Mouse (Mus musculus) left cerebral cortex, postnatal 14 days (tissue): ENCODE measurements at regions not wholly inside any gene's neighbourhood (a gene's known extent, or its start where the extent isn't known, plus 50 kb on each side); places are given as distances from the start of the nearest gene placed in this dataset.

Experiments
- DNase-seq, 2 experiments: peaks; one replicate each; pipeline ENCODE4 v3.0.0; 2021 to 2022; ENCODE audit warnings: low spot score in 2 of 2, mixed read lengths in 1 of 2
- intact Hi-C: fragments of 180-260 bp; cut with DNase I; formaldehyde crosslinking; loops from one replicate; pipeline ENCODE4 v1.15.1; 2025

DNA sequence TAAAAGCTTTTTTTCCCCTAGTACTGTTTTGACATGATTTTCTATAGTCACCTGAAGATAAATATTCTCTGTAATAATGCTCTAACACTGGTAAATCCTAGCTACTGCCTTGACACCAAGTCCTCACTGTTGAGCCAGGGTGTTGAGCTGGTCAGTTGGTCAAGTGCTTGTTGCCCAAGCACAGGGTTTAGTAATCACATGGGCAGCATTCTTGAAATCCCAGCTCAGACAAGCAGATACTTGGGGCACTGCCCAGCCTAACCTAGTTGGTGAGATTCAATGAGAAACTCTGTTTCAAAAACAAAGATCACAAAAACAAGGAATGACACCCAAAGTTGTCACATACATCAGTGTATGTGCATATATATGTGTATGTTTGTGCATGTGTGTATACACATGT, 95.4 kb upstream of the Far2 start:
- no peak for DNase-seq
- intact Hi-C loops, result loop anchor here (10.0 kb wide), 1 partner anchor 937 kb away; no protein-coding TSS in a partner anchor

DNA sequence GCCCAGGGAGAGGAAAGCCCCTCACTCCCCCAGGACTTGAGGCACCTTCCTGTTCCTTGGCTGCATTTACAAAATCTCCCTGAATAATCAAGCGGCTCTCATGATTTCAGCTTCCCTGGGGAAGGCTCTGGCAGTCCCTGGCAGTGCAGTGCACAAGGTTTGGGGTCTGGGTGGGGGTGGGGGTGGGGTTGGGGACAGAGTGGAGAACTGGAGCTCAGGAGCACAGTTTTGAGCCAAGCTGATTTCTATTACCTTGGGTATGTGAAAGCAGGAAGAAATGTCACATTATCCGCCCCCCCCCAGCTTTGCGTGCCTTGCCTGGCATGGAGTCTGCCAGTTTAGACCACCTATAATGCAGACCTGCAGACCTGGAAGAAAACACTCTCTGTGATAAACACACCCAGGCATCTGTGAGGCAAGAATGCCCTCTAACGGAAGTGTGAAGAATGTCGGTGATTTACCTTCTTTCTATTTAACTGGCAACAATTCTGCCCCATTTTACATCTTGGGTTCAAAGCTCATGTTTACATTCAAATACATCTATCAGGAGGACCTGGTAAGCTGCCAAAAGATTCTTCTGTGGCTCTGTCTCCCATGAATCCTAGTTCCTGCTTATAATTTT, 93.9 kb upstream of the Far2 start:
- peak; percentile 26 to 37 for DNase-seq
- intact Hi-C loops, result loop anchor here (10.0 kb wide), 1 partner anchor 938 kb away; no protein-coding TSS in a partner anchor

DNA sequence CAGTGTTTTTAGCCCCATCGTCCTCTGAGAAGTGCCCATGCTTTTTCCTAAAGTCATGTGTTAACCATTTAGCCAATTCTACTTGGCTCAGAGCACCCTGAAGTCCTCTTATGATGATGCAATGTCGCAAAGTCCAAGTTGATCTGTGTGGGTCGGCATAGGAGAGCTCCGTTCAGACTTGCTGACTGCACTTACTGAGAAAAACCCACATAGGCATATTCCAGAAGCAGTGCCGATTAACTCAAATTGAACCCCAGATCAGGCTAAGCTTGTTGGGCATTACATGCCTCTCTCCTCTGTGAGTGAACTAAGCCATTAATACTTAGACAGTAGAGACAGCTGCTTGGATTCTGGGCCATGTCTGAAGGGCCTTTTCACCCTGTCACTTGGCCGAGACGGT, 93.3 kb upstream of the Far2 start:
- no peak for DNase-seq
- intact Hi-C loops, result loop anchor here (10.0 kb wide), 1 partner anchor 939 kb away; no protein-coding TSS in a partner anchor

DNA sequence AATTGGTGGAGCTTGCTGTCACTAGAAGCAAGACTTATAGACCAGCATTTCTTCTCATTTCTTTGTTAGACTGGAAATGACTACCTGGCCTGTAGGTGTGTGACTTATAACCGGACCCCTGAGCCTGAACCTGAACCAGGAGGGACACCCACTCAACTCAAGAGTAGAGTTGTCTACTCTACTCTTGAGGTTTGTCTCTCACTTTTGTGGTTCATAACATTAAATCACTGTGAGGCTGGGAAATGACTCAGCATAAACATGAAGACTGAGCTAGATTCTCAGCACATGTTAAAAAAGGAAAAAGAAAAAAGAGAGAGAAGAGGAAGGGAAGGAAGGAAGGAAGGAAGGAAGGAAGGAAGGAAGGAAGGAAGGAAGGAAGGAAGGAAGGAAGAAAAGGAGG, 92.8 kb upstream of the Far2 start:
- DNase-seq, result no peak
- intact Hi-C loops, result loop anchor here (10.0 kb wide), 1 partner anchor 939 kb away; no protein-coding TSS in a partner anchor

DNA sequence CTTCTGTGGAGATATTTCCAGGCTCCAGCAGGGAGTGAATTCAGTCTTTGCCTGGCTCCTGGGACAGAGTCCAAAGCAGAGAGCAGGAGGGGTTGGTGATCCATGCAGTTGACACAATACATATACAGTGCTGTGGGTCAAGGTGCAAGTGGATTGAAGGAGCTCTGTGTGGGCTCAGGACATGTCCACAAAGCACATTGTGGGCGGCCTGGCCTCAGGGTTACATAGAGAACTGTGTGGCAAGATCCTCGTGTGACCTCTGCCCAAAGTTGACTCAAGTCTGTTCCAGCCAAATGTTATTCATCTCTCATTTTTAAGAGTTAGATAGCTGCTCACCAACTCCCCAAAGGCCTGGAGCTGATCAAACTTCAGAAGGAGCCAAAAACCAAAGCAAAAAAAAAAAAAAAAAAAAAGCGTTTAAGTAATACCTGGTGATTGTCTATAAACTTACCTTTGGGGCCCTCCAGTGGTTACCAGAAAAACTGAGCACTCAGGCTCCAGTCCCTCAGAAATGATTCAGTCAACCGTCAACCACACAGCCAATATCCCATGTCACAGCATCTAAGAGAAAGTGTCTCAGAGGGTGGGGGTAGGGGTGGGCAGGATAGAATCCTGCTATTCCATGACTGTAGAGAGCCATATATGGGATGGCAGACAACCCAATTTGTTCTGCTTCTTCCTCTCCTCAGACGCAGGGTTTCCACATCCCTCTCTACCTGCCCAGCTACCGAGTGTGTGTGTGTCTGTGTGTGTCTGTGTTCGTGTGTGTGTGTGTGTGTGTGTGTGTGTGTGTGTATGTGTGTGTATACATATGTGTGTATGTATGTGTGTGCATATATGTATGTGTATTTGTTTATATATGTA, 91.9 kb upstream of the Far2 start:
- intact Hi-C loops, result loop anchor here (10.0 kb wide), 1 partner anchor 940 kb away; no protein-coding TSS in a partner anchor
- DNase-seq, result no peak

DNA sequence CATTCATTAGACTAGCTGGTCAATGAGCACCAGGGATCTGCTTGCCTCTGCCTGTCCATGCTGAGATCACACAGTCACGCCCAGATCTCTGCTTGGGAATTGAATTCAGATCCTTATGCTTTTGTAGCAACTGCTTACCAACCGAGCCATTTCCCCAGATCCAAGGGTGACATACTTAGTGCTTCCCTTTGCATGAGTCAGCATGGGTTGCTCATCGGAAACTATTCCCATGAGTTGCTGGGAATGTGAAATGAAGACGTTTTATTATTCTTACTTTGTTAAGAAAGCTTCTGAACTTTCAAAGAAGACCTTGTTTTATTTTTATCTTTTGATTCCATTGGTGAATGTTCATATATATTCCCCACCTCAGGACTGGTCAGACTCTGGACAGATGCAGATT, 82.3 kb upstream of the Far2 start:
- DNase-seq, result no peak
- intact Hi-C loops, result no loop called here

DNA sequence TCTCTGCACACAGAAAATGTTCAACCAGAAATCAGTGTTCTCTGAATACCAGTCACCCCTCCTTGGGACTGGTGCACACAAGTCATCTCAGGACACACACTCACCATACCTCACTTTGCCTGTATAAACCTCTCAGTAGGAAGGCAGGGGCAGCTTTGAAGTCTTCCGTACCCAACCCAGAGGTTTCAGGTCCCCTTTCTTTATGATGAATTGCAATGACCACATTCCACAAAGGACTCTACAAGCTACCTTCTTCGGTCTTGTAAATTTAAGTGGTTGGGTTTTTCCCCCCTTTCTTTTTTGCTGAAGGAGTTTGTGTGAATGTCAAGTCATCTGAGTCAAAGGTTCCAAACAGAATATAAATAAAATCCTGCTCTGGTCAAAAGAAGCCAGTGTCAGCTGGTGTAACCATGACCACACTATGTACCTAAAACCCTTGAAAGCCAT, 76.9 kb upstream of the Far2 start:
- no peak for DNase-seq
- intact Hi-C loops, result no loop called here

DNA sequence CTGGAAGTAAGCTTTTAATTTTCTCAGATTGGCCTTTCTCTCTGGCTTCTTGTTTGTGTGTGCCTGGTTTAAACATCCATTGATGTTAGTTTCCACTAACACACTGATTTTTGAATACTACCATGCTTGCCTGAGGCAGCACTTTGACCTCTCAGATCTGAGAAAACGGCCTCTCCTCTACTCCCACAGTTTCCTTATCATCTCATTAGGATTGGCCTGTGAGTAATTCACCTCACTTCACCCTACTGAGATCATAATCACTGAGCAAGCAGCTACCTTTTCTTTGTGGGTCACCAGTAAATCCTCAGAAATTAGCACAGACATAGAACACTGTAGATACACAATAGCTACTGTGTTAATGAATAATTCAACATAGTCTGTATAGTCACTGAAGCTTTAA, 74.5 kb upstream of the Far2 start:
- intact Hi-C loops, result no loop called here
- no peak for DNase-seq

DNA sequence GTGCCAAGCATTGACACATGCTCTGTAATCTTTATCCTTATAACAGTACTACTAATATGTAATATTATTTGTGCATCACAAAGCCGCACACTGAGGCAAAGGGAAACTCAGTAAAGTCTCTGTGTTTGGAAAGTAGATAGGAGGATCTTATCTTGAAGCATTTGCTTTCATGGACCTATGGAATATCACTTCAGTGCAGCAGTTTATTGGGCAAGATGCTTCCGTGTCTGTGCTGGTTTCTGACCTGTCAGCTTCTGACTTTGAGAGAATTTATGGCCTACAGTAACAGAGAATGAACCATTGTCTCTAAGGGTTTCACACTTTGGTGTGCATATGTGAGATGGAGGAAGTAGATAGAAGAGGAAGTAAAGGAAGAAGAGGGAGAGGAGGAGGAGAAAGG, 74.0 kb upstream of the Far2 start:
- no peak for DNase-seq
- intact Hi-C loops, result no loop called here

DNA sequence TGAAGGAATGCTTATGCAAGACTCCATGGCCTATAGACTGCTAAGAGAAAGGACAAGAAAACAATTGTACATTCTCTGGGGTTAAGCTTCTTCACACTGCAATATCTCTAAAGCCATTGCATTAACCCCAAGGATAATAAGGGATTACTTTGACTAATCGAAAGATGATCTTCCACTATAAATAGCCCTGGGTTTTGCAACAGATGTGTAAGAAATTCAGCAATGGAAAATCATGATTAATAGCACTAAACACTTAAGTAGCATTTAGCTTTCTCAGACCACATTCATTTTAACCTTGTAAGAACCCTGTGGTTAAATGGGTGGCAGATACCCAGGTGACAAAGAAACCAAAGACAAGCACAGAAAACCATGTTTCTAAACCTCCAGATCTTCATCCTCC, 71.1 kb upstream of the Far2 start:
- intact Hi-C loops, result no loop called here
- DNase-seq, result no peak

DNA sequence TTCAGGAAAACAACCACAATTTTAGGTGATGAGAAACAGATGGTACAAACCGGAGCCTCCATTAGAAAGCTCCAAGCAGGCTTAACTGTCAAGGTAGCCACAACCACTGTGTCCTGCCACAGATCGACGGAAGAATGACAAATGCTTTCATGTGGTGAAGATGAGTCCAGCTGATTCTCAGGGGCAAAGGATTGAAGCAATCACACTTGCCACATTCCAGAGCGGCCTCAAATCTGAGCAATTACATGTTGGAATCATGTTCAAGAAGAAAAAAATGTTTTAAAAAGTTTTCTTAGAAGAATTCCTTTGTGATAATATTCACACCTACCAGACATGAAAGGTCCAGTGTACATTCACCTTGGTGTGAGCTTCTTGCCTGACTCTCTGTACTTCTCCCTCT, 57.7 kb upstream of the Far2 start:
- DNase-seq, result no peak
- intact Hi-C loops, result no loop called here
